Mouse (Mus musculus) cerebellum, adult 8-10 months (tissue): ENCODE measurements around the gene Mamdc2.
A peak's percentile ranks its signal among the peaks of the same experiment; 100 is the strongest.

Source experiments
- DNase-seq: peaks from one replicate; pipeline ENCODE4 v3.0.0; 2022

The Mamdc2 gene

DNA sequence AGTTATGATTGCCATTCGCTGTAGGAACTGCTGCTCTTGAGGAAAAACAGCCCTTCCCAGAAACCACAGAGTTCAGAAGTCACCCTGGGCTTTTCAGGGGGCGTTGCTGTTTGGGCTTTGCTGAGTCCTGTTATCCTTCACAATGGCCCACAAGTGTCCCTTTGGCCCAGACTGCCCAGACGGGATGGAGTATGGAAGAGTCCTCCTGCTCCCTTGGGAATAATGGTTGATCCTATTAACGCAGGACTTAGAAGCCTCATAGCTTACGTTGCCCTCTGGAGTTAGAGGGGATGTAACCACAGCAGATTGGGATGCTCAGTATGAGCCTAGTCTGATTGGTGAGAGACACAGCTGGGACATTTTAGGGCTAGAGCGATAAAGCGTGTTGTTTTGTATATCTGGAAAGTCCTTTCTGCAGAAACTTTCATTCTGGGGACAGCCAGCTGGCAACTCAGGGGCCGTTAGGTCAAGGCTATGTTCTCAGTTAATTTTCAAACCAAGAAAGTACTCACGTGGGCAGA, 94.3 kb downstream of the Mamdc2 start:
- DNase-seq = no peak

GRCm38 (mm10) chr19:23353161-23353560, 95.1 kb downstream of the Mamdc2 start:
- no peak for DNase-seq

GRCm38 (mm10) chr19:23351808-23352491, 96.3 kb downstream of the Mamdc2 start:
- no peak for DNase-seq

GRCm38 (mm10) chr19:23349930-23350329, 98.3 kb downstream of the Mamdc2 start:
- DNase-seq = no peak

GRCm38 (mm10) chr19:23342782-23343181, 105.5 kb downstream of the Mamdc2 start:
- DNase-seq = no peak

DNA sequence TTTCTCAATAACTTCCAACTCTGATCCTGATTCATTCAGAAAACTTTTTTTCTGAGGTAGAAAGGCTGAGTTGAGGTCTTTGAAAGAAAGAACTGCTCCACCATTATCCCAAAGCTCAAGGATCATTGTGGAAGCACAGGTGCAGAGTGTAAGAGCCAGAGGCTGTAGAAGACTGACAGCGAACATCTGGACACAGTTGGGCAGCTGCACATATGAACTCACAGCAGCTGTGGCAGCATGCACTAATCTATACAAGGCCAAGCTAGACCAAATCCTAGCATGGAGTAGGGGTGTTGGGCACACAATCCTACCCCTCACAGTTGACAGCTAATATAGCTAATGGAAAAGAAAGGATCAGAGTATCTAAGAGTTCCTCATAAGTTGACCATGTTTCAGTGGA, 115.4 kb downstream of the Mamdc2 start:
- no peak for DNase-seq

GRCm38 (mm10) chr19:23330842-23331241, 117.4 kb downstream of the Mamdc2 start:
- no peak for DNase-seq

GRCm38 (mm10) chr19:23329346-23329745, 118.9 kb downstream of the Mamdc2 start:
- DNase-seq = no peak

GRCm38 (mm10) chr19:23327056-23327640, 121.1 kb downstream of the Mamdc2 start:
- no peak for DNase-seq

- no peak for DNase-seq
Measured at GRCm38 (mm10) chr19:23323107-23323506, 125.1 kb downstream of the Mamdc2 start.

- DNase-seq = no peak
Measured at GRCm38 (mm10) chr19:23317989-23318358, 130.3 kb downstream of the Mamdc2 start.

GRCm38 (mm10) chr19:23317295-23317988, 130.8 kb downstream of the Mamdc2 start:
- peak; percentile 26 for DNase-seq

GRCm38 (mm10) chr19:23316851-23317250, 131.4 kb downstream of the Mamdc2 start:
- no peak for DNase-seq

DNA sequence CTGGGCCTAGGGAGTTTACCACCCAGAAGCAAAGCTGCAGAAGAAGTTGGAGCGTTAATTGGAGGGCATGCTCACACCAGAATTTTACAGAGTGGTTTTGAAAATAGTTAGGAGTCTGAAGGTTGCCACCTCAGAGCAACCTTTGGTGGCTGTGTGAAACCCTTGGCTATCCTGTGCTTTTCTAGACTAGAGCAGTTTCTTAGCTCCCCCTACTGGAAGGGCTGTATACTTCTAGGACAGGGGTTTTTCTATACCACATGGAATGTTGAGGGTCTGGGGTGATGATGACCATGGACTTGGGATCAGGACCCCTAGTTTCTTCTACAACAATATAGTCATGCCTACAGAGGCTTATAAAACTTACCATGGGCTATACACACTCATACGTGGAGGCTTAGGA, 138.3 kb downstream of the Mamdc2 start:
- no peak for DNase-seq

GRCm38 (mm10) chr19:23306671-23307070, 141.6 kb downstream of the Mamdc2 start:
- peak; percentile 57 for DNase-seq

DNA sequence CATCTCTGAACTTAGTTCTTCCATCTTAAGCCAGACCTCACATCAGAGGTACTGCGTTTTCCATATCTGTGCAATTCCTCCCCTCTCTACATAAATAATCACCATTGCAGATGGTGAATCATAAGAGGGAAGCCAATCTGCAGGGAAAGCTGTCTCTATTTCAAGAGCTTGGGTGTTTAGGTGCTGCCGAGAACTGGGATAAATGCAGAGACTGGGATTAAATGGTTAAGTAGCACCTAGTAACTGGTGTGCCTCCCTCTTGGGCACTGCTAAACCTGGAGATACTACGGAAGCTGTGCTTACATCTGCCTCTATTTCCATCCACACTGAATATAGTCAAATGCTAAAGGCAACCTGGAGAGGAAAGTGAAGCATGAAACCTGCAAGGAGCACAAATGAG, 148.3 kb downstream of the Mamdc2 start:
- no peak for DNase-seq

DNA sequence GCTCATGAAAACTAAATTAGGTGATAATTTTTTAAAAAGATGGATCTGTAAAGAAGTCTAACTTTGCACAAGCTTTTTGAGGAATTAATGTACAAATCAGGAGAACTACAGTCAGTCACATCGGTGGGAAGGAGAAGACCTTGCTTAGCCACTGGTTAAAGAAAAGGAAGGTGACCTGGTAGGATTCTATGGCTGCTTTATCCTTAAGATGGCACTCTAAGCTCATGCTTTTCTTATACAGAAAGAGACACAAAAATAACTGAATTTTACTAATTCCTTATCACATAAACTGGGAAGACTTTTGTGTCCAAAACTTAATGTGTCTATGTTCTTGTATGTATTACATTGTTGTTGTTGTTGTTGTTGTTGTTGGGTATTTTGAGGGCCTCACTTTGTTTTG, 149.3 kb downstream of the Mamdc2 start:
- no peak for DNase-seq

DNA sequence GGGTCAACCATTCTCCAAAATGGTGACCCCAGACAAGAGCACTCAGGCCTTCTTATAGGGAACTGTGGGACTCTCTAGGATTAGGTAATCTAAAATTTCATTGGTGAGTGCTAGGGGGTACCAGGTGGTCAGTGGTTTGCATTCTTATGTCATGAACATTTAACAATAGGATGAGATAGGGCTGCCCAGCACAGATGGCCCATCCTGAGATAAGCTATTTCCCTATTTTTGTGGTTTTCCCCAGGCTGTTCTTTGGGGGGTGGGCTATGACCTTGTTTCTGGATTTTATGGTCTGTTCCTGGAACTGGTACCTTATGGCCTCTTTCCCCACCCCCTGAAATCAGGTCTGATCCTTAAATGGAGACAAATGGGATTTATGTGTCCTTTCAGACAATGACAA, 151.1 kb downstream of the Mamdc2 start:
- no peak for DNase-seq

- DNase-seq = no peak
Measured at GRCm38 (mm10) chr19:23289251-23289650, 159.0 kb downstream of the Mamdc2 start.

DNA sequence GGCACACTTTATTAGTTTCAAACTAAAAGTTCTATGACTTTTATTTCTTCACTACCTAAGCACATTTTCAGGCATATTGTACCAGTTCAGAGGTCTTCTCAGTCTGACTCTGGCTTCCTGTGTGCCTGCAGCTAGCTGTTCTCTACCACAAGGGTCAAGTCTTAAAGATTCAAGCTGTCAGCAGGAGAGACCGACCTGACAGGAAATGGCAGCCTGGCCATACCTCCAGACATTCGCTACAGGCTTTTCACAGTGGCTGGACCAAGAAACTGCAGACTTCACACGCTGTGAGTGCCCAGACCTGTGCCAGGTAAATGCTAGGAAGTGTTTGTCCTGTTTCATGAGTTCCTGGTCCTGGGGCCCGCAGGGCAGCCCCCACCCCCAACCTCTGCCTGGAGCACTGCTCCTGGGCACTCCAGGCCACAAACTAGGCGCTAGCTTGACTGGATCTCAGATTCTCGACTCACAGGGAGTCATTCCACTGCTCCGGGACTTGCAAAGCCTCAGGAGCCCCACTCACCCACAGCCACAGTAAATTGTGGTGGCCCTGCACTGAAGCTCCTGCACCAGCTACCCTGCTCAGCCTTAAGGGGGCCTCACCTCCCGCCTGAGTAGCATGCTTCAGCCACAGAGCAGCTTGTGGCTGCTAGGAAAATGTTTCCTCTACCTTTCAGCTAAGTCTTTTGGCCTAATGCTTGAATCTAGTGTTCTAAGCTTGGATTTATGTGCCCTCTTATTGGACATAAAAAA, 166.2 kb downstream of the Mamdc2 start:
- no peak for DNase-seq

GRCm38 (mm10) chr19:23274054-23274724, 174.1 kb downstream of the Mamdc2 start:
- DNase-seq = no peak

DNA sequence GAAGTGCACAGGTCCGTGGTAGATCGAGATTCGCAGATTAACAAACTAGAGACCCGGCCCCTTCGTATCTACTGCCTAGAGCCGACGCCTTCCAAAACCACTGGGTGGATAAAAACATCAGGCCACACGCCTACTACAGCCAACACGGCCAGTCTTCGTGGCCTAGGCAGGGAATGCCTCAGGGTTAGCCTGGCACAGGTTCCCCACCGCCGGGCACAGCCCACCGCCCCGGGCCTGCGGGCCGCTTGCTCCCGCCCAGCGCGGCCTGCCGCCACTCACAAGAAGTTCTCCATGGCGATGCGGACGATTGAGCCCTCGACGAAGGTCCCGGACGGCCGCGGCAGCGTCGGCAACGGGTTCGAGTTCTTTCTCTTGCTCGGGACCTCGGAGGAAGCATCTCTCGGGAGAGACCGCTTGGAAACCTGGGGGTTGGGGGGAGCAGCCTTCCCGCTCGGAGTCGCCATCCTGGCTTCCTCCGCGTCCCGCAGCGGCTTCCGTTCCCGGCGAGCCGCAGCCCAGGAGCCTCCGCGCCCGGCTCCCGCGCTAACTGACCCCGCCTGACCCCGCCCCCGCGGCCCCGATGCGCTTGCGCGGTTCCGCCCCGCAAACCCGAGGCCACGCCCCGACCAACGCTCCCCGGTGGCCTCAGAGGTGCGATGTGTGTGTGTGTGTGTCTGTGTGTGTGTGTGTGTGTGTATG, 174.7 kb downstream of the Mamdc2 start, which contains the start of gene Smc5:
Gene Smc5 (minus strand): TSS at position 543 of the 699 bp plus-strand sequence.
- peak; percentile 92 for DNase-seq
